ENCODE assay signal across 8 mouse cellular contexts in genomic region chr8:116927880-116928279, GRCm38 (mm10). TPM values are rescaled to one million over a fixed set of nuclear protein-coding genes. Genes with fewer than 3 reads are reported as not detected.
DNase-seq lines count a peak whose midpoint lies in the region; ATAC-seq and TF ChIP-seq lines count a peak whose summit lies in the region.

No protein-coding gene starts in this region.

- no peaks in the 10 kb centered on the region for H3K9me3 ChIP-seq in forebrain, postnatal 0 days (ENCODE audit: low read length)
- no peaks in the 10 kb centered on the region for H3K9me3 ChIP-seq in forebrain, embryonic 14.5 days (replicated peaks; ENCODE audit: control insufficient read depth, low read length)

- H3K27me3 ChIP-seq in forebrain, postnatal 0 days (ENCODE audit: insufficient read depth, low read length): no peaks in the 10 kb centered on the region
- no peaks in the 10 kb centered on the region for H3K27me3 ChIP-seq in forebrain, embryonic 14.5 days (replicated peaks; ENCODE audit: control insufficient read depth, insufficient read depth, low read length)

- no peak overlapping the region for H3K4me2 ChIP-seq in forebrain, postnatal 0 days (ENCODE audit: low read depth)
- no peak overlapping the region for H3K4me2 ChIP-seq in forebrain, embryonic 14.5 days (ENCODE audit: low read length)

- TF ChIP-seq CTCF in forebrain, postnatal 0 days (IDR thresholded peaks at IDR 0.05; ENCODE audit: low read depth): peak; percentile 44

- H3K4me1 ChIP-seq in forebrain, postnatal 0 days (ENCODE audit: insufficient read depth): no peaks in the 10 kb centered on the region
- H3K4me1 ChIP-seq in forebrain, embryonic 14.5 days (ENCODE audit: control insufficient read depth, insufficient read depth, low read length): no peaks in the 10 kb centered on the region

- no peak overlapping the region for H3K4me3 ChIP-seq in forebrain, postnatal 0 days (ENCODE audit: low read depth, low read length)
- H3K4me3 ChIP-seq in forebrain, embryonic 14.5 days (ENCODE audit: low read depth, low read length): no peak overlapping the region

- ATAC-seq in forebrain, postnatal 0 days: no peak
- ATAC-seq in forebrain, embryonic 14.5 days: no peak
- peak; percentile 64; the same call in 1 of the 2 replicates for ATAC-seq in neutrophil, adult 5-6 weeks (ENCODE audit: extremely low read depth, insufficient number of reproducible peaks, low FRiP score, poor library complexity, severe bottlenecking)

- no peak overlapping the region for H3K9ac ChIP-seq in forebrain, postnatal 0 days
- no peak overlapping the region for H3K9ac ChIP-seq in forebrain, embryonic 14.5 days (ENCODE audit: low read length)

- no peak overlapping the region for H3K27ac ChIP-seq in forebrain, postnatal 0 days (ENCODE audit: low read depth, low read length)
- H3K27ac ChIP-seq in forebrain, embryonic 14.5 days (ENCODE audit: low read depth, low read length): no peak overlapping the region

- 79% methylated on average over 9 of the region's 9 CpGs for WGBS in forebrain, postnatal 0 days
- 84% methylated on average over 9 of the region's 9 CpGs for WGBS in forebrain, embryonic 14.5 days

- no peaks in the 10 kb centered on the region for H3K36me3 ChIP-seq in forebrain, postnatal 0 days (ENCODE audit: insufficient read depth)
- H3K36me3 ChIP-seq in forebrain, embryonic 14.5 days (ENCODE audit: control insufficient read depth, insufficient read depth, low read length): peaks cover 36% of the 10 kb centered on the region

- no peak for DNase-seq in forebrain, postnatal 0 days
- no peak for DNase-seq in forebrain, embryonic 14.5 days (ENCODE audit: low spot score)
- peak; percentile 58 for DNase-seq in 3T3-L1 (ENCODE audit: low read depth, low spot score)
- DNase-seq in adrenal gland, postnatal 14 days: peak; percentile 78
- peak; percentile 25 to 82 for DNase-seq in kidney, postnatal 36 days
- no peak for DNase-seq in Muller cell, postnatal 12 days (ENCODE audit: inconsistent ontology term)
- DNase-seq in right cerebral cortex, adult 2 months (ENCODE audit: low spot score in 2 of 2): no peak

RNA-seq across cellular contexts. Expression of gene Cenpn, which starts 6.3 kb away (rescaled TPM):
- total RNA-seq in forebrain, postnatal 0 days (2014; rRNA removed): 3.6 and 5.2 TPM in 2 replicates
- polyA plus RNA-seq in forebrain, postnatal 0 days (2015; fragmentation: Nextera tagmentation; extraction: Ambion mirVana): 4.7 and 5.9 TPM in 2 replicates
- 18.5 and 23.7 TPM in 2 replicates for polyA plus RNA-seq in forebrain, embryonic 14.5 days (2014; fragmentation: Nextera tagmentation; extraction: Ambion mirVana)
- total RNA-seq in adrenal gland, postnatal 14 days (2021): 6.5 and 6.9 TPM in 2 replicates
- 2.0 and 2.8 TPM in 2 replicates for total RNA-seq in neutrophil, adult 5-6 weeks (2017)

RNA-seq across cellular contexts. Expression of gene Cmc2, which starts 6.6 kb away (rescaled TPM):
- 6.9 and 9.5 TPM in 2 replicates for total RNA-seq in forebrain, postnatal 0 days (2014; rRNA removed)
- 26.8 and 27.9 TPM in 2 replicates for polyA plus RNA-seq in forebrain, postnatal 0 days (2015; fragmentation: Nextera tagmentation; extraction: Ambion mirVana)
- polyA plus RNA-seq in forebrain, embryonic 14.5 days (2014; fragmentation: Nextera tagmentation; extraction: Ambion mirVana): 43.1 and 52.6 TPM in 2 replicates
- 45.4 and 50.7 TPM in 2 replicates for total RNA-seq in adrenal gland, postnatal 14 days (2021)
- 2.8 and 4.3 TPM in 2 replicates for total RNA-seq in neutrophil, adult 5-6 weeks (2017)

RNA-seq across cellular contexts. Expression of gene Atmin, which starts 15.3 kb away (rescaled TPM):
- total RNA-seq in forebrain, postnatal 0 days (2014; rRNA removed): 24.9 and 39.4 TPM in 2 replicates
- polyA plus RNA-seq in forebrain, postnatal 0 days (2015; fragmentation: Nextera tagmentation; extraction: Ambion mirVana): 15.1 and 18.8 TPM in 2 replicates
- polyA plus RNA-seq in forebrain, embryonic 14.5 days (2014; fragmentation: Nextera tagmentation; extraction: Ambion mirVana): 16.4 and 16.9 TPM in 2 replicates
- total RNA-seq in adrenal gland, postnatal 14 days (2021): 17.7 and 20.2 TPM in 2 replicates
- 10.4 and 12.1 TPM in 2 replicates for total RNA-seq in neutrophil, adult 5-6 weeks (2017)

RNA-seq across cellular contexts. Expression of gene 1700030J22Rik, which starts 50.9 kb away (rescaled TPM):
- 7.8 and 7.9 TPM in 2 replicates for total RNA-seq in forebrain, postnatal 0 days (2014; rRNA removed)
- polyA plus RNA-seq in forebrain, postnatal 0 days (2015; fragmentation: Nextera tagmentation; extraction: Ambion mirVana): 4.3 and 6.5 TPM in 2 replicates
- 3.9 TPM in 2 replicates for polyA plus RNA-seq in forebrain, embryonic 14.5 days (2014; fragmentation: Nextera tagmentation; extraction: Ambion mirVana)
- 1.0 and 1.3 TPM in 2 replicates for total RNA-seq in adrenal gland, postnatal 14 days (2021)
- 1.7 TPM in 1 of 2 replicates, not detected in the other for total RNA-seq in neutrophil, adult 5-6 weeks (2017)

Comparison
In these comparisons a context has a peak if more than half of its experiments do, and no peak if none do; other contexts are left out.
1. DNase-seq: peak in 3T3-L1 (single experiment), adrenal gland, postnatal 14 days (single experiment) and kidney, postnatal 36 days (2 of 2); none in forebrain, postnatal 0 days (single experiment), forebrain, embryonic 14.5 days (single experiment), Muller cell, postnatal 12 days (single experiment) and right cerebral cortex, adult 2 months (0 of 2).